In genomic region chr17:87787711-87788110, GRCm38 (mm10) we compare ENCODE assay signal across 24 mouse cellular contexts. TPM values are rescaled to one million over a fixed set of nuclear protein-coding genes. Genes with fewer than 3 reads are reported as not detected.
DNase-seq lines count a peak whose midpoint lies in the region; ATAC-seq lines count a peak whose summit lies in the region.
"Had no signal": no experiment of that assay in that cellular context is flagged by ENCODE, and none has a peak within 500 bp of the region (broad histone marks: within the 10 kb centered on the region; RNA-seq: fewer than 3 reads in every experiment).

No protein-coding gene starts in this region.

- no peaks in the 10 kb centered on the region for H3K9me3 ChIP-seq in intestine, embryonic 14.5 days (ENCODE audit: control insufficient read depth, low read length)
- H3K9me3 ChIP-seq in intestine, embryonic 15.5 days: no peaks in the 10 kb centered on the region
- H3K9me3 ChIP-seq in limb, embryonic 10.5 days (replicated peaks): no peaks in the 10 kb centered on the region
- H3K9me3 ChIP-seq: embryonic facial prominence, embryonic 12.5 days; forebrain, embryonic 12.5 days; heart, embryonic 12.5 days; kidney, embryonic 15.5 days; midbrain, embryonic 13.5 days had no signal

- ATAC-seq in intestine, embryonic 14.5 days (replicated peaks; ENCODE audit: low FRiP score, low TSS enrichment, low read depth): no peak
- no peak for ATAC-seq in intestine, embryonic 15.5 days
- ATAC-seq: CD4-positive, CD25-positive, alpha-beta regulatory T cell, adult 4 months; hindbrain, postnatal 0 days; midbrain, embryonic 13.5 days had no signal

- DNase-seq in cerebellum, adult 18-20 months: peak; percentile 9 to 14
- DNase-seq in cerebellum, postnatal 4 days (ENCODE audit: low spot score in 2 of 2): no peak
- peak; percentile 34 for DNase-seq in intestine, embryonic 14.5 days (ENCODE audit: low spot score)
- DNase-seq in right cerebral cortex, postnatal 4 days: peak; percentile 2
- DNase-seq in right cerebral cortex, postnatal 14 days: no peak
- DNase-seq in limb, embryonic 10.5 days (ENCODE audit: low spot score): peak; percentile 19
- DNase-seq: adrenal gland, postnatal 36 days; gastrocnemius, adult 2 months; heart, postnatal 10 days; kidney, adult 11 months; kidney, postnatal 36 days; left cerebral cortex, postnatal 4 days; lung, adult 2 months; lung, postnatal 14 days; thymus, adult 18-20 months; thymus, postnatal 36 days had no signal

- no peaks in the 10 kb centered on the region for H3K36me3 ChIP-seq in intestine, embryonic 14.5 days (ENCODE audit: control insufficient read depth, insufficient read depth, low read length)
- H3K36me3 ChIP-seq in intestine, embryonic 15.5 days: no peaks in the 10 kb centered on the region
- no peaks in the 10 kb centered on the region for H3K36me3 ChIP-seq in limb, embryonic 10.5 days
- H3K36me3 ChIP-seq: embryonic facial prominence, embryonic 12.5 days; forebrain, embryonic 12.5 days; heart, embryonic 12.5 days; kidney, embryonic 15.5 days; midbrain, embryonic 13.5 days had no signal

- H3K9ac ChIP-seq in intestine, embryonic 14.5 days (ENCODE audit: low read length): no peak overlapping the region
- H3K9ac ChIP-seq in intestine, embryonic 15.5 days: no peak overlapping the region
- H3K9ac ChIP-seq: embryonic facial prominence, embryonic 12.5 days; forebrain, embryonic 12.5 days; heart, embryonic 12.5 days; kidney, embryonic 15.5 days; midbrain, embryonic 13.5 days had no signal

- WGBS in intestine, embryonic 14.5 days: 95% methylated on average over 4 of the region's 4 CpGs
- WGBS in intestine, embryonic 15.5 days: 92% methylated on average over 4 of the region's 4 CpGs
- 87% methylated on average over 4 of the region's 4 CpGs for WGBS in limb, embryonic 10.5 days

- H3K4me2 ChIP-seq in intestine, embryonic 14.5 days (ENCODE audit: low read length): no peak overlapping the region
- H3K4me2 ChIP-seq in intestine, embryonic 15.5 days (replicated peaks): no peak overlapping the region
- H3K4me2 ChIP-seq: embryonic facial prominence, embryonic 12.5 days; forebrain, embryonic 12.5 days; heart, embryonic 12.5 days; kidney, embryonic 15.5 days; midbrain, embryonic 13.5 days had no signal

- H3K4me3 ChIP-seq in intestine, embryonic 14.5 days (ENCODE audit: low read depth, low read length): no peak overlapping the region
- no peak overlapping the region for H3K4me3 ChIP-seq in intestine, embryonic 15.5 days (replicated peaks)
- no peak overlapping the region for H3K4me3 ChIP-seq in limb, embryonic 10.5 days
- H3K4me3 ChIP-seq: embryonic facial prominence, embryonic 12.5 days; forebrain, embryonic 12.5 days; gastrocnemius, adult 2 months; heart, embryonic 12.5 days; kidney, embryonic 15.5 days; midbrain, embryonic 13.5 days had no signal

- 0 out of 2 replicates have a peak, but pooled peaks cover 3% of the 10 kb centered on the region for H3K4me1 ChIP-seq in intestine, embryonic 14.5 days (replicated peaks; ENCODE audit: control insufficient read depth, insufficient read depth, low read length)
- 0 out of 2 replicates have a peak, but pooled peaks cover 3% of the 10 kb centered on the region for H3K4me1 ChIP-seq in intestine, embryonic 15.5 days (replicated peaks)
- H3K4me1 ChIP-seq in limb, embryonic 10.5 days: peaks cover 4% of the 10 kb centered on the region; the same call in 1 of the 2 replicates
- H3K4me1 ChIP-seq: embryonic facial prominence, embryonic 12.5 days; forebrain, embryonic 12.5 days; heart, embryonic 12.5 days; kidney, embryonic 15.5 days; midbrain, embryonic 13.5 days had no signal

- H3K27ac ChIP-seq in intestine, embryonic 14.5 days (ENCODE audit: low read depth): no peak overlapping the region
- H3K27ac ChIP-seq in intestine, embryonic 15.5 days: no peak overlapping the region
- H3K27ac ChIP-seq in limb, embryonic 10.5 days: no peak overlapping the region
- H3K27ac ChIP-seq: embryonic facial prominence, embryonic 12.5 days; forebrain, embryonic 12.5 days; gastrocnemius, adult 2 months; hindbrain, postnatal 0 days; kidney, embryonic 15.5 days; midbrain, embryonic 13.5 days had no signal

- H3K27me3 ChIP-seq in intestine, embryonic 14.5 days (replicated peaks; ENCODE audit: control insufficient read depth, insufficient read depth, low read length): 0 out of 2 replicates have a peak, but pooled peaks cover 1% of the 10 kb centered on the region
- H3K27me3 ChIP-seq in intestine, embryonic 15.5 days (replicated peaks): peaks cover 3% of the 10 kb centered on the region; the same call in 1 of the 2 replicates
- no peaks in the 10 kb centered on the region for H3K27me3 ChIP-seq in limb, embryonic 10.5 days (ENCODE audit: low read depth, poor library complexity, severe bottlenecking)
- H3K27me3 ChIP-seq: embryonic facial prominence, embryonic 12.5 days; forebrain, embryonic 12.5 days had no signal

RNA-seq across cellular contexts. Expression of gene Kcnk12, which starts 10.1 kb away (rescaled TPM):
- not detected in 2 replicates for polyA plus RNA-seq in intestine, embryonic 14.5 days (2014; fragmentation: Nextera tagmentation; extraction: Ambion mirVana)
- not detected in 2 replicates for polyA plus RNA-seq in intestine, embryonic 15.5 days (2015; fragmentation: Nextera tagmentation; extraction: Ambion mirVana)
- polyA plus RNA-seq in limb, embryonic 10.5 days (2016; fragmentation: Nextera tagmentation; extraction: Ambion mirVana): not detected in 2 replicates
- polyA plus RNA-seq: CD4-positive, CD25-positive, alpha-beta regulatory T cell, adult 4 months; kidney, embryonic 15.5 days had no signal

Comparison
In these comparisons a context has a peak if more than half of its experiments do, and no peak if none do; other contexts are left out.
1. DNase-seq: peak in cerebellum, adult 18-20 months (2 of 2), intestine, embryonic 14.5 days (single experiment), right cerebral cortex, postnatal 4 days (single experiment) and limb, embryonic 10.5 days (single experiment); none in cerebellum, postnatal 4 days (0 of 2) and right cerebral cortex, postnatal 14 days (single experiment).